Mouse (Mus musculus) G1E (cell line): ENCODE measurements around the gene Dph2. TPM values are rescaled to one million over a fixed set of nuclear protein-coding genes. Genes with fewer than 3 reads are reported as not detected.

ENCODE experiments used
- ATAC-seq: 2 replicates; pipeline ENCODE4 v1.8.0; 2016; ENCODE audit warnings: mild to moderate bottlenecking; ENCODE audit not compliant: insufficient number of reproducible peaks, poor library complexity, low FRiP score, severe bottlenecking; ENCODE audit errors: extremely low read depth
- DNase-seq: peaks from one replicate; pipeline ENCODE4 v3.0.0; 2012; ENCODE audit warnings: low spot score
- H3K27me3 ChIP-seq: 2 replicates; pipeline ENCODE4 v1.6.1; 2012; ENCODE audit warnings: mild to moderate bottlenecking, low read length, inconsistent platforms; ENCODE audit not compliant: insufficient read depth
- H3K36me3 ChIP-seq: replicated peaks from 2 replicates; pipeline ENCODE3; 2012; ENCODE audit warnings: mild to moderate bottlenecking, inconsistent platforms
- H3K4me1 ChIP-seq: 2 replicates; pipeline ENCODE4 v1.6.1; 2012; ENCODE audit warnings: low read depth, low read length, inconsistent platforms, mixed read lengths; ENCODE audit not compliant: insufficient read depth
- H3K4me3 ChIP-seq: 2 replicates; pipeline ENCODE4 v1.5.1; 2012; ENCODE audit warnings: low read depth, mild to moderate bottlenecking, inconsistent platforms, low read length, moderate library complexity, mixed read lengths
- H3K9me3 ChIP-seq: replicated peaks from 2 replicates; pipeline ENCODE4 v1.6.1; 2012; ENCODE audit warnings: inconsistent platforms
- CTCF ChIP-seq: IDR thresholded peaks from 2 replicates; pipeline ENCODE4 v1.5.1; 2012; ENCODE audit warnings: low read depth, low read length, inconsistent platforms, mixed read lengths
- GATA1 ChIP-seq: IDR thresholded peaks from 2 replicates; pipeline ENCODE4 v1.6.1; 2012; ENCODE audit warnings: borderline replicate concordance, low read length, inconsistent platforms, mixed read lengths
- GATA2 ChIP-seq: IDR thresholded peaks from 2 replicates; pipeline ENCODE4 v1.6.1; 2012; ENCODE audit warnings: low read depth, low read length, inconsistent platforms, borderline replicate concordance
- POLR2AphosphoS5 ChIP-seq: IDR thresholded peaks from 2 replicates; pipeline ENCODE4 v1.6.1; 2012; ENCODE audit warnings: low read depth, low read length, inconsistent platforms; ENCODE audit not compliant: insufficient replicate concordance
- TAL1 ChIP-seq: conservative IDR thresholded peaks from 2 replicates; pipeline ENCODE4 v1.6.1; 2012; ENCODE audit warnings: low read depth, low read length, inconsistent platforms, mixed read lengths
- polyA plus RNA-seq: library from polyadenylated mRNA; stranded (reverse); fragments of >175 nt; gene quantifications from 2 replicates; pipeline ENCODE4 v1.2.3, GENCODE M21; 2012
- total RNA-seq, 2 experiments: library from RNA; stranded (forward) in 1 of 2; stranded (reverse) in 1 of 2; fragments of 200-1000 nt in 1 of 2; fragments of >200 nt in 1 of 2; fragmentation: Nextera tagmentation in 1 of 2; gene quantifications; 2 replicates each; pipeline ENCODE4 v1.2.3; 2014 to 2017

Dph2 gene
- total and polyA plus RNA-seq, 3 experiments: 8.4 to 19.4 (median 11.3) TPM

GRCm38 (mm10) chr4:117890750-117891149 is 1.1 kb downstream of the Dph2 start:
- no peaks in the 10 kb centered on the region for H3K27me3 ChIP-seq
- H3K4me1 ChIP-seq: peaks cover 44% of the 10 kb centered on the region
- H3K4me3 ChIP-seq: peak overlapping the region; percentile 89
- H3K9me3 ChIP-seq: no peaks in the 10 kb centered on the region
- DNase-seq: no peak
- TF ChIP-seq GATA2 (no peak), GATA1 (no peak), POLR2AphosphoS5 (no peak), TAL1 (no peak)
- H3K36me3 ChIP-seq: peaks cover 63% of the 10 kb centered on the region
- no peak for ATAC-seq

GRCm38 (mm10) chr4:117890031-117890430 is 1.8 kb downstream of the Dph2 start:
- H3K27me3 ChIP-seq: no peaks in the 10 kb centered on the region
- TF ChIP-seq GATA1 (no peak), TAL1 (no peak), POLR2AphosphoS5 (no peak), CTCF (no peak), GATA2 (no peak)
- no peak for DNase-seq
- ATAC-seq: no peak
- H3K4me1 ChIP-seq: peaks cover 51% of the 10 kb centered on the region
- no peak overlapping the region for H3K4me3 ChIP-seq
- H3K36me3 ChIP-seq: peaks cover 63% of the 10 kb centered on the region
- H3K9me3 ChIP-seq: no peaks in the 10 kb centered on the region

- H3K4me1 ChIP-seq: peaks cover 56% of the 10 kb centered on the region
- no peaks in the 10 kb centered on the region for H3K27me3 ChIP-seq
- H3K9me3 ChIP-seq: no peaks in the 10 kb centered on the region
- no peak for DNase-seq
- H3K36me3 ChIP-seq: peaks cover 63% of the 10 kb centered on the region
- no peak for TF ChIP-seq GATA1
- TF ChIP-seq CTCF: no peak
- TF ChIP-seq POLR2AphosphoS5: no peak
- no peak for TF ChIP-seq GATA2
- TF ChIP-seq TAL1: no peak
- no peak for ATAC-seq
- no peak overlapping the region for H3K4me3 ChIP-seq
Observed at GRCm38 (mm10) chr4:117889471-117889870, 2.4 kb downstream of the Dph2 start.

GRCm38 (mm10) chr4:117887920-117888319 is 3.9 kb downstream of the Dph2 start:
- Histone ChIP-seq H3K27me3 (peaks cover 9% of the 10 kb centered on the region), H3K4me1 (peaks cover 64% of the 10 kb centered on the region), H3K4me3 (peak overlapping the region; percentile 95; the same call in 1 of the 2 replicates), H3K9me3 (no peaks in the 10 kb centered on the region), H3K36me3 (peaks cover 63% of the 10 kb centered on the region)
- TF ChIP-seq CTCF (no peak), TAL1 (no peak), POLR2AphosphoS5 (no peak), GATA2 (no peak), GATA1 (no peak)
- ATAC-seq: no peak
- DNase-seq: no peak

- peaks cover 63% of the 10 kb centered on the region for H3K36me3 ChIP-seq
- H3K9me3 ChIP-seq: no peaks in the 10 kb centered on the region
- TF ChIP-seq GATA1 (no peak), TAL1 (no peak), GATA2 (no peak), POLR2AphosphoS5 (no peak), CTCF (no peak)
- H3K4me3 ChIP-seq: peak within 1 kb of the TSS; percentile 95
- peaks cover 66% of the 10 kb centered on the region for H3K4me1 ChIP-seq
- ATAC-seq: peak; percentile 74
- peak; percentile 99 for DNase-seq
- peaks cover 17% of the 10 kb centered on the region for H3K27me3 ChIP-seq
Observed at GRCm38 (mm10) chr4:117887133-117887532, 4.7 kb downstream of the Dph2 start, which contains the start of gene Atp6v0b. TSS of gene Atp6v0b (minus strand) at chr4:117887333.

GRCm38 (mm10) chr4:117886644-117887043 is 5.2 kb downstream of the Dph2 start:
- no peak for TF ChIP-seq GATA1
- no peak for TF ChIP-seq GATA2
- ATAC-seq (peak; percentile 16; the same call in 1 of the 2 replicates), DNase-seq (peak; percentile 83)
- peaks cover 21% of the 10 kb centered on the region for H3K27me3 ChIP-seq
- peaks cover 63% of the 10 kb centered on the region for H3K36me3 ChIP-seq
- no peaks in the 10 kb centered on the region for H3K9me3 ChIP-seq
- H3K4me1 ChIP-seq: peaks cover 63% of the 10 kb centered on the region
- peak overlapping the region; percentile 95 for H3K4me3 ChIP-seq

GRCm38 (mm10) chr4:117885994-117886393 is 5.8 kb downstream of the Dph2 start:
- peak overlapping the region; percentile 95 for H3K4me3 ChIP-seq
- DNase-seq: no peak
- no peak for TF ChIP-seq GATA2
- no peak for TF ChIP-seq CTCF
- no peak for TF ChIP-seq POLR2AphosphoS5
- no peak for TF ChIP-seq GATA1
- TF ChIP-seq TAL1: no peak
- H3K4me1 ChIP-seq: peaks cover 60% of the 10 kb centered on the region
- ATAC-seq: no peak
- H3K36me3 ChIP-seq: peaks cover 61% of the 10 kb centered on the region
- H3K9me3 ChIP-seq: no peaks in the 10 kb centered on the region
- peaks cover 28% of the 10 kb centered on the region for H3K27me3 ChIP-seq
